9 mouse cellular contexts compared by ENCODE assay signal in genomic region chr7:117853716-117854115, GRCm38 (mm10).
"Had no signal": no experiment of that assay in that cellular context is flagged by ENCODE, and none has a peak within 500 bp of the region (broad histone marks: within the 10 kb centered on the region; RNA-seq: fewer than 3 reads in every experiment).

No protein-coding gene starts in this region.

- H3K9me3 ChIP-seq: limb, embryonic 12.5 days; liver, embryonic 13.5 days had no signal

- H3K9ac ChIP-seq: limb, embryonic 12.5 days; liver, embryonic 13.5 days; liver, postnatal 0 days had no signal

- H3K4me2 ChIP-seq: limb, embryonic 12.5 days; liver, embryonic 13.5 days had no signal

- ATAC-seq: liver, postnatal 0 days; midbrain, embryonic 16.5 days had no signal

- H3K4me3 ChIP-seq: left cerebral cortex, adult 2 months; limb, embryonic 12.5 days; liver, embryonic 13.5 days had no signal

- DNase-seq: kidney, postnatal 25 days; liver; liver, embryonic 13.5 days; liver, postnatal 0 days; thymus, postnatal 4 days had no signal

- H3K36me3 ChIP-seq: limb, embryonic 12.5 days; liver, embryonic 13.5 days had no signal

- H3K27ac ChIP-seq: left cerebral cortex, adult 2 months; limb, embryonic 12.5 days; liver, embryonic 13.5 days; stomach, postnatal 0 days had no signal

- H3K4me1 ChIP-seq: limb, embryonic 12.5 days; liver, embryonic 13.5 days had no signal

- H3K27me3 ChIP-seq: limb, embryonic 12.5 days; liver, embryonic 13.5 days had no signal
